Mouse (Mus musculus) liver, embryonic 12.5 days (tissue): ENCODE data around the gene Taar7d. TPM values are rescaled to one million over a fixed set of nuclear protein-coding genes. Genes with fewer than 3 reads are reported as not detected.

Experiments used
- ATAC-seq: fragments of 200-750 bp; cut with Nextera tagmentation; 2 replicates; pipeline ENCODE4 v1.8.0; 2017; ENCODE audit warnings: moderate number of reproducible peaks, mild to moderate bottlenecking, moderate library complexity
- H3K27ac ChIP-seq: fragments of 300-500 bp; sonication (generic); 2 replicates; pipeline ENCODE4 v1.5.1; 2016; ENCODE audit warnings: mild to moderate bottlenecking
- H3K27me3 ChIP-seq: fragments of 300-500 bp; sonication (generic); replicated peaks from 2 replicates; pipeline ENCODE4 v1.6.1; 2016; ENCODE audit warnings: mild to moderate bottlenecking, moderate library complexity
- H3K36me3 ChIP-seq: fragments of 300-500 bp; sonication (generic); 2 replicates; pipeline ENCODE4 v1.6.1; 2016; ENCODE audit warnings: mild to moderate bottlenecking, moderate library complexity
- H3K4me1 ChIP-seq: fragments of 300-500 bp; sonication (generic); 2 replicates; pipeline ENCODE4 v1.6.1; 2016
- H3K4me2 ChIP-seq: fragments of 300-500 bp; sonication (generic); 2 replicates; pipeline ENCODE4 v1.6.1; 2016; ENCODE audit warnings: mild to moderate bottlenecking, moderate library complexity
- H3K4me3 ChIP-seq: fragments of 300-500 bp; sonication (generic); 2 replicates; pipeline ENCODE4 v1.5.1; 2016; ENCODE audit warnings: mild to moderate bottlenecking, moderate library complexity
- H3K9ac ChIP-seq: fragments of 300-500 bp; sonication (generic); 2 replicates; pipeline ENCODE4 v1.6.1; 2016; ENCODE audit warnings: mild to moderate bottlenecking, moderate library complexity
- H3K9me3 ChIP-seq: fragments of 300-500 bp; sonication (generic); replicated peaks from 2 replicates; pipeline ENCODE4 v1.6.1; 2016; ENCODE audit warnings: mild to moderate bottlenecking, moderate library complexity
- WGBS: fragments of 180-500 bp; shearing (Covaris S2); methylation state at CpG from one replicate; pipeline ENCODE4 v1.1.7; 2016; ENCODE audit not compliant: insufficient replicate concordance; 5-methylcytosine and 5-hydroxymethylcytosine counted together
- polyA plus RNA-seq: library from polyadenylated mRNA; unstranded; fragments of >200 nt; fragmentation: Nextera tagmentation; extraction: Ambion mirVana; gene quantifications from 2 replicates; pipeline ENCODE4 v1.2.1, GENCODE M21; 2016

Gene Taar7d
- not detected in 2 replicates for polyA plus RNA-seq

DNA sequence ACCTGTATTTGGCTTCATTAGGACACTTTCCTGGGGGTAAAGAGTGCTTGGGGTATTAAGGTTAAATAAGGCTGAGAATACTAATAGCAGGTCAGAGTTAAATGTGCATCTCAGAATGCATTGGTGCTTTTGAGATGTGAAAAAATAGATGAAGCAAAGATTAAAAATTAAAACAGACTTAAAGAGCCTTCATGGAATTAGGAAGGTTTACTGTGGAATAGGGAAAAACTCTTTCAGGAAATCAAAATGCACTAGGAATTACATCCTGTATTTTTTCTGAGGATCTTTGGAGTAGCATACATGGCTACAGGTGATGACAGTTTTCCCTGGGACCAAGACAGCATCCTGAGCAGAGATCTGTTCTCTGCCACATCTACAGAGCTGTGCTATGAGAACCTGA is at the start of gene Taar7d:
Taar7d (plus strand) TSS at position 301 of the 400 bp plus-strand sequence.
- no peak for ATAC-seq
- Histone ChIP-seq H3K36me3 (no peaks in the 10 kb centered on the region), H3K4me3 (no peak within 1 kb of the TSS), H3K9ac (no peak within 1 kb of the TSS), H3K4me1 (no peaks in the 10 kb centered on the region), H3K4me2 (no peak within 1 kb of the TSS), H3K27ac (no peak within 1 kb of the TSS), H3K27me3 (no peaks in the 10 kb centered on the region), H3K9me3 (no peaks in the 10 kb centered on the region)

- WGBS = 55% methylated on average over 4 of the region's 4 CpGs
- no peak overlapping the region for H3K4me2 ChIP-seq
- H3K36me3 ChIP-seq = no peaks in the 10 kb centered on the region
- H3K9me3 ChIP-seq = no peaks in the 10 kb centered on the region
- H3K27ac ChIP-seq = no peak overlapping the region
- no peak overlapping the region for H3K4me3 ChIP-seq
- no peak overlapping the region for H3K9ac ChIP-seq
- H3K27me3 ChIP-seq = no peaks in the 10 kb centered on the region
- ATAC-seq = no peak
- no peaks in the 10 kb centered on the region for H3K4me1 ChIP-seq
Observed at GRCm38 (mm10) chr10:23977958-23978357, 49.1 kb upstream of the Taar7d start.

DNA sequence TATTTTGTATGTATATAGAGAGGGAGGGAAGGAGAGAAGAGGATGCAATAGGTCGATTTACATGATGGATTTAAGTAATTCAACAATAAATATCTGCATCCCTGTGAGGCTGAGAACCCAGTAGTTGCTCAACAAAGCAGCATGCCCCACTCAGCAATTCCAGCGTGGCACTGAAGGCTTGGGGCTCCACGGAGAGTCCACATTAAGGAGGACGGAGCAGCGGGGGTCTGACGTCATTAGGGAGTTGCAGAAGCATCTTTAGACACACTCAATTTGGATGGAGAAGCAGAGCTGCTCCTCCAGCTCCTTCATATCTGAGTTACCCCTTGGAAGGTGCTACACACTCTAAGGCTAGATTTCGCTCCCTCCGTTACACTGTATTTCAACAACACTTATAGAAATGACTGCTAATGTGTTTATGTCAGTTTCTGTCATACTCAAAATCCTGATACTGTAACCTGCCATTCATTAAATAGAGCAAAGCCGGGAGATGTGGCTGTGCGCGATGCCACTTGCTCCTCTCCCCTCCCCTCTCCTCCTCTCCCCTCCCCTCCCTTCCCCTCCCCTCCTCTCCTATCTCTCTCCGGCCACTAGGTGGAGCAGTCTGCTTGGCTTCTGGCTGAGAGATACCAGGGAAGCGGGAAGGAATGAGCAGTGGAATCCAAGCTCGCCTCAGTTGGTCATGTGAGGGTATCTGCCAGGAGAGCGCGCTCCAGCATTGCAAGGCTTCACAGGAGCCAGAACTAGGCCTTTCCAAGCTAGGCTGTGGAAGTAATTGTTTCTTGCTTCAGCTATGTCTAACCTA is 47.9 kb upstream of the Taar7d start:
- no peaks in the 10 kb centered on the region for H3K4me1 ChIP-seq

GRCm38 (mm10) chr10:23985546-23985945 is 41.5 kb upstream of the Taar7d start, which contains the start of gene Taar6:
TSS of gene Taar6 (minus strand) at chr10:23985646.
- no peaks in the 10 kb centered on the region for H3K4me1 ChIP-seq
- H3K4me3 ChIP-seq = no peak within 1 kb of the TSS
- no peaks in the 10 kb centered on the region for H3K9me3 ChIP-seq
- no peak within 1 kb of the TSS for H3K9ac ChIP-seq
- ATAC-seq = no peak
- H3K27ac ChIP-seq = no peak within 1 kb of the TSS
- H3K36me3 ChIP-seq = no peaks in the 10 kb centered on the region
- WGBS = 58% methylated on average over 8 of the region's 8 CpGs
- H3K4me2 ChIP-seq = no peak within 1 kb of the TSS
- H3K27me3 ChIP-seq = no peaks in the 10 kb centered on the region

More for the DNA sequence above, 47.9 kb upstream of the Taar7d start:
- H3K4me3 ChIP-seq = no peak overlapping the region
- 37% methylated on average over 16 of the region's 16 CpGs for WGBS
- H3K4me2 ChIP-seq = no peak overlapping the region
- H3K36me3 ChIP-seq = no peaks in the 10 kb centered on the region
- no peak overlapping the region for H3K27ac ChIP-seq
- no peak overlapping the region for H3K9ac ChIP-seq
- H3K9me3 ChIP-seq = no peaks in the 10 kb centered on the region
- no peaks in the 10 kb centered on the region for H3K27me3 ChIP-seq
- peak; percentile 68 for ATAC-seq

DNA sequence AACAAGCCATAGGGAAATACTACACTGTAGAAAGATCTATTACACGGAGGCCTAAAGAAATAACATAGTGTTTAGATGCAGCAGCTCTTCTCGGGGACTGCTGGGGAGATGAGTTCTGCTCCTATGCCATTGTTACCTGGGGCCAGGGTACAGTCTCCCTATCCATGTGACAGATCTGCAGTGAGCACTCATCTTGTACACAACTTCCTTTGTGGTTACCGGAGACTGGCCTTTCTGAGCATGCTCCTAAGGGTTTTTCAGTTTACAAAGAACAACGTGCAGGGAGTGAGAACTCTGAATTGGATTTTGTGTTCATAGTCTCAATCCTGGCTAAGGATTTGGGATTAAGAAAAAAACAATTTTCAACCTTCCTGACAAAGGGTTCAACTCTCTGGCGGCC is 40.6 kb upstream of the Taar7d start:
- Histone ChIP-seq H3K4me2 (no peak overlapping the region), H3K4me3 (no peak overlapping the region), H3K27ac (no peak overlapping the region), H3K9ac (no peak overlapping the region), H3K36me3 (no peaks in the 10 kb centered on the region), H3K9me3 (no peaks in the 10 kb centered on the region), H3K27me3 (no peaks in the 10 kb centered on the region), H3K4me1 (no peaks in the 10 kb centered on the region)
- ATAC-seq = no peak
- 45% methylated on average over 5 of the region's 5 CpGs for WGBS

DNA sequence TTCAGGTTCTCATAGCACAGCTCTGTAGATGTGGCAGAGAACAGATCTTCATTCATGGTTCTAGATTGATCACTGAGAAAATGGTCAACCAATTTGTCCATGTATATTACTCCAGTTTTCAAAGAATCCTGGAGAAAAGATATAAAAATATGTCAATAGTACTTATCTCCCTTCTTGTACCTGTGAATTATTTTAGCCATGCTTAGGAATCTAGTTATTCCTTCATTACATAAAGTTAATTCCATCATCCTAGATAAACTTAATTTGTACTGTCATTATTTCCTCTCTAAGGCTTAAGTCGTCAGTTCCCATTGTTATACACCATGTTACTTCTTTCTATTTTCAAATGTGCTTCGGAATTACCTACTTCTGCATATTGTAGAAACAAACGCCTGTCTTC is 33.6 kb upstream of the Taar7d start, which contains the start of gene Taar7a:
Taar7a (minus strand) TSS at position 101 of the 400 bp plus-strand sequence.
- no peaks in the 10 kb centered on the region for H3K9me3 ChIP-seq
- H3K9ac ChIP-seq = no peak within 1 kb of the TSS
- H3K4me1 ChIP-seq = no peaks in the 10 kb centered on the region
- no peaks in the 10 kb centered on the region for H3K36me3 ChIP-seq
- no peak within 1 kb of the TSS for H3K4me2 ChIP-seq
- no peaks in the 10 kb centered on the region for H3K27me3 ChIP-seq
- H3K4me3 ChIP-seq = no peak within 1 kb of the TSS
- WGBS = 67% methylated on average over 3 of the region's 3 CpGs
- no peak for ATAC-seq
- no peak within 1 kb of the TSS for H3K27ac ChIP-seq

DNA sequence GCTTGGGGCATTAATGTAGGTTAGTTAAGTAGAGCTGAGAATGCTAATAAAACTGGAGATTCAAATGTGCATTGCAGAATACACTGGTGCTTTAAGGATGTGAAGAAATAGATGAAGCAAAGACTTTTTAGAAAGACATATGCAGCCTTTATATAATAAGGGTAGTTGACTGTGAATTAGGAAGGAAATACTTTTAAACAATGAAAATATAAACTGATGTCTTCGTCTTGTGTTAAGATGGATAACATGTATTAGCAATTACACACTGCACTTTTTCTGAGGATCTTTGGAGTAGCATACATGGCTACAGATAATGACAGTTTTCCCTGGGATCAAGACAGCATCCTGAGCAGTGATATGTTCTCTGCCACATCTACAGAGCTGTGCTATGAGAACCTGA is 27.4 kb upstream of the Taar7d start, which contains the start of gene Taar7b:
Taar7b (plus strand) TSS at position 301 of the 400 bp plus-strand sequence.
- Histone ChIP-seq H3K27ac (no peak within 1 kb of the TSS), H3K4me2 (no peak within 1 kb of the TSS), H3K27me3 (no peaks in the 10 kb centered on the region), H3K4me1 (no peaks in the 10 kb centered on the region), H3K9me3 (no peaks in the 10 kb centered on the region), H3K4me3 (no peak within 1 kb of the TSS), H3K9ac (no peak within 1 kb of the TSS), H3K36me3 (no peaks in the 10 kb centered on the region)
- WGBS = 58% methylated on average over 1 of the region's 1 CpGs
- ATAC-seq = no peak

DNA sequence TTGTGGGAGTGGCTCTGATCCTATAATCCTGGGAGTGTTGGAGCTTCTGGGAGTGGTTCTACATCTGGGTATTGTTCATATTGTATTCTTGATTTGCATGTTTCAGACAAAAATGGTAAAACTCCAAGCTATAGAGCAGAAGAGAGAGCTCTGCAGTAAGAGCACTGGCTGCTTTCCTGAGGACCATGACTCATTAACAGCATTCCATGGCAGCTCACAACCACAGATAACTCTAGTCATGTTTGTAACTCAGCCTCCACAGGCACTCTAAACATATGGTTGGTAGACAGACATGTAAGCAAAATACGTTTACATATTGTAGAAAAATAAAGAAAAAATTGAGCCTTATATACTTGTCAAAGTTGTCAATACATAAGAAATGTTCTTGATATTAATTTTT is 20.6 kb upstream of the Taar7d start:
- Histone ChIP-seq H3K36me3 (no peaks in the 10 kb centered on the region), H3K27me3 (no peaks in the 10 kb centered on the region), H3K4me3 (no peak overlapping the region), H3K9me3 (no peaks in the 10 kb centered on the region), H3K4me1 (peaks cover 28% of the 10 kb centered on the region), H3K4me2 (no peak overlapping the region), H3K27ac (no peak overlapping the region), H3K9ac (no peak overlapping the region)
- 35% methylated on average over 1 of the region's 1 CpGs for WGBS
- no peak for ATAC-seq

- peak; percentile 85 for ATAC-seq
- 33% methylated on average over 2 of the region's 2 CpGs for WGBS
- Histone ChIP-seq H3K27me3 (no peaks in the 10 kb centered on the region), H3K4me1 (peaks cover 28% of the 10 kb centered on the region), H3K9me3 (no peaks in the 10 kb centered on the region), H3K36me3 (no peaks in the 10 kb centered on the region), H3K4me2 (0 out of 2 replicates have a peak overlapping the region, but pooled peaks have one; percentile 14), H3K27ac (peak overlapping the region; percentile 42; the same call in 1 of the 2 replicates), H3K9ac (no peak overlapping the region), H3K4me3 (no peak overlapping the region)
Observed at GRCm38 (mm10) chr10:24007034-24007433, 20.0 kb upstream of the Taar7d start.

- Histone ChIP-seq H3K4me2 (0 out of 2 replicates have a peak overlapping the region, but pooled peaks have one; percentile 8), H3K9me3 (no peaks in the 10 kb centered on the region), H3K4me3 (no peak overlapping the region), H3K36me3 (no peaks in the 10 kb centered on the region), H3K27ac (0 out of 2 replicates have a peak overlapping the region, but pooled peaks have one; percentile 42), H3K9ac (no peak overlapping the region), H3K4me1 (peaks cover 28% of the 10 kb centered on the region), H3K27me3 (no peaks in the 10 kb centered on the region)
- ATAC-seq = peak; percentile 68; the same call in 1 of the 2 replicates
- WGBS = 48% methylated on average over 1 of the region's 1 CpGs
Observed at GRCm38 (mm10) chr10:24008143-24008542, 18.9 kb upstream of the Taar7d start.

DNA sequence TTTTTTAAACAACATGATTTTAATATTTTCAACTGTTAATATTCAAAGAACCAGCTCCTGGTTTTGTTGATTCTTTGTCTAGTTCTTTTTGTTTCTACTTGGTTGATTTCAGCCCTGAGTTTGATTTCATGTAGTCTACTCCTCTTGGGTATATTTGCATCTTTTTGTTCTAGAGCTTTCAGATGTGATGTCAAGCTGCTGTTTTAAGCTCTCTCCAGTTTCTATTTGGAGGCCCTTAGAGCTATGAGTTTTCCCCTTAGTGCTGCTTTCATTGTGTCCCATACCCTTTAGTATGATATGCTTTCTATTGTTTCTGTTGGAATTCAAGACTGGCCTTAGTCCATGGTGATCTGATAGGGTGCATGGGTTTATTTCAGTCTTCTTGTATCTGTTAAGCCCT is 4.3 kb downstream of the Taar7d start:
- H3K27me3 ChIP-seq = no peaks in the 10 kb centered on the region
- H3K27ac ChIP-seq = no peak overlapping the region
- H3K4me3 ChIP-seq = no peak overlapping the region
- no peak for ATAC-seq
- H3K36me3 ChIP-seq = no peaks in the 10 kb centered on the region
- H3K9ac ChIP-seq = no peak overlapping the region
- no peak overlapping the region for H3K4me2 ChIP-seq
- H3K4me1 ChIP-seq = no peaks in the 10 kb centered on the region
- H3K9me3 ChIP-seq = no peaks in the 10 kb centered on the region

- H3K4me2 ChIP-seq = no peak within 1 kb of the TSS
- H3K9ac ChIP-seq = no peak within 1 kb of the TSS
- no peak for ATAC-seq
- no peak within 1 kb of the TSS for H3K4me3 ChIP-seq
- H3K27me3 ChIP-seq = no peaks in the 10 kb centered on the region
- 78% methylated on average over 2 of the region's 2 CpGs for WGBS
- no peak within 1 kb of the TSS for H3K27ac ChIP-seq
- peaks cover 14% of the 10 kb centered on the region for H3K4me1 ChIP-seq
- no peaks in the 10 kb centered on the region for H3K36me3 ChIP-seq
- no peaks in the 10 kb centered on the region for H3K9me3 ChIP-seq
Observed at GRCm38 (mm10) chr10:24037314-24037713, 10.3 kb downstream of the Taar7d start, which contains the start of gene Taar7e. TSS of gene Taar7e (plus strand) at chr10:24037614.
